Mouse (Mus musculus): ENCODE measurements at regions not wholly inside any gene's neighbourhood (a gene's known extent, or its start where the extent isn't known, plus 50 kb on each side); places are given as distances from the start of the nearest gene placed in this dataset.

GRCm38 (mm10) chr8:11914681-11915474 lies 74.6 kb downstream of the Tex29 start:
- no peaks in the 10 kb centered on the region for H3K9me3 ChIP-seq (replicated peaks; ENCODE audit: insufficient read depth, low read length)
- H3K79me2 ChIP-seq (ENCODE audit: control insufficient read depth, insufficient read depth, low read length, poor library complexity) = no peaks in the 10 kb centered on the region
- no peaks in the 10 kb centered on the region for H3K4me1 ChIP-seq (ENCODE audit: control insufficient read depth in 1 of 2, insufficient read depth in 2 of 2, low read length in 2 of 2)
- H3K4me3 ChIP-seq (ENCODE audit: control insufficient read depth in 1 of 2, insufficient read depth in 1 of 2, low read depth in 2 of 2, low read length in 2 of 2) = no peak overlapping the region
- H3K9ac ChIP-seq (ENCODE audit: control insufficient read depth, low read depth, low read length, poor library complexity, severe bottlenecking) = no peak overlapping the region
- no peak overlapping the region for H3K27ac ChIP-seq (ENCODE audit: control insufficient read depth, low read depth, low read length)
- no peaks in the 10 kb centered on the region for H3K36me3 ChIP-seq (ENCODE audit: control insufficient read depth in 1 of 2, insufficient read depth in 2 of 2, low read length in 2 of 2)
- TF ChIP-seq JUND (IDR thresholded peaks at IDR 0.05; ENCODE audit: low read depth, low read length) = no peak
- TF ChIP-seq KAT2A (conservative IDR thresholded peaks at IDR 0.05; ENCODE audit: low read depth, low read length) = no peak
- TF ChIP-seq CHD2 (IDR thresholded peaks at IDR 0.05; ENCODE audit: low read length) = no peak
- no peak for TF ChIP-seq MYB (IDR thresholded peaks at IDR 0.05; ENCODE audit: low read depth, low read length)
- no peak for TF ChIP-seq ETS1 (IDR thresholded peaks at IDR 0.05; ENCODE audit: low read depth, low read length)
- TF ChIP-seq USF1 (IDR thresholded peaks at IDR 0.05; ENCODE audit: low read depth, low read length) = no peak
- no peak for TF ChIP-seq HCFC1 (IDR thresholded peaks at IDR 0.05; ENCODE audit: low read depth, low read length)
- no peak for DNase-seq (ENCODE audit: low read depth, low spot score)
- no peaks in the 10 kb centered on the region for H3K27me3 ChIP-seq (ENCODE audit: control insufficient read depth in 1 of 2, insufficient read depth in 2 of 2, low read length in 2 of 2)

- no peak overlapping the region for H3K9ac ChIP-seq (ENCODE audit: control insufficient read depth, low read depth, low read length, poor library complexity, severe bottlenecking)
- H3K4me3 ChIP-seq (ENCODE audit: control insufficient read depth in 1 of 2, insufficient read depth in 1 of 2, low read depth in 2 of 2, low read length in 2 of 2) = no peak overlapping the region
- H3K36me3 ChIP-seq (ENCODE audit: control insufficient read depth in 1 of 2, insufficient read depth in 2 of 2, low read length in 2 of 2) = no peaks in the 10 kb centered on the region
Observed at GRCm38 (mm10) chr8:11915721-11916120, 75.4 kb downstream of the Tex29 start.

GRCm38 (mm10) chr8:11919876-11920275 lies 79.6 kb downstream of the Tex29 start:
- no peak overlapping the region for H3K27ac ChIP-seq (ENCODE audit: control insufficient read depth, low read depth, low read length)
- no peaks in the 10 kb centered on the region for H3K4me1 ChIP-seq (ENCODE audit: control insufficient read depth in 1 of 2, insufficient read depth in 2 of 2, low read length in 2 of 2)
- DNase-seq (ENCODE audit: low read depth, low spot score) = no peak
- H3K79me2 ChIP-seq (ENCODE audit: control insufficient read depth, insufficient read depth, low read length, poor library complexity) = no peaks in the 10 kb centered on the region
- H3K9ac ChIP-seq (ENCODE audit: control insufficient read depth, low read depth, low read length, poor library complexity, severe bottlenecking) = no peak overlapping the region
- no peaks in the 10 kb centered on the region for H3K9me3 ChIP-seq (replicated peaks; ENCODE audit: insufficient read depth, low read length)
- H3K27me3 ChIP-seq (ENCODE audit: control insufficient read depth in 1 of 2, insufficient read depth in 2 of 2, low read length in 2 of 2) = no peaks in the 10 kb centered on the region
- no peaks in the 10 kb centered on the region for H3K36me3 ChIP-seq (ENCODE audit: control insufficient read depth in 1 of 2, insufficient read depth in 2 of 2, low read length in 2 of 2)
- H3K4me3 ChIP-seq (ENCODE audit: control insufficient read depth in 1 of 2, insufficient read depth in 1 of 2, low read depth in 2 of 2, low read length in 2 of 2) = no peak overlapping the region
- TF ChIP-seq JUND (IDR thresholded peaks at IDR 0.05; ENCODE audit: low read depth, low read length) (no peak), USF2 (IDR thresholded peaks at IDR 0.05; ENCODE audit: borderline replicate concordance in 1 of 2, insufficient read depth in 1 of 2, low read depth in 1 of 2, low read length in 2 of 2) (no peak), ZNF384 (IDR thresholded peaks at IDR 0.05; ENCODE audit: low read depth, low read length) (no peak), MYC (IDR thresholded peaks at IDR 0.05; ENCODE audit: low read depth, low read length) (no peak), UBTF (IDR thresholded peaks at IDR 0.05; ENCODE audit: borderline replicate concordance, insufficient read depth, low read depth, low read length) (no peak), SIN3A (IDR thresholded peaks at IDR 0.05; ENCODE audit: low read length) (no peak), CTCF (IDR thresholded peaks at IDR 0.05 in 2 of 3, conservative IDR thresholded peaks at IDR 0.05 in 1 of 3; ENCODE audit: control insufficient read depth in 1 of 3, insufficient read depth in 1 of 3, low read depth in 2 of 3, low read length in 3 of 3, poor library complexity in 1 of 3, severe bottlenecking in 1 of 3) (no peak), GABPA (IDR thresholded peaks at IDR 0.05; ENCODE audit: low read depth, low read length) (no peak), MXI1 (IDR thresholded peaks at IDR 0.05; ENCODE audit: low read depth, low read length) (no peak), CHD1 (IDR thresholded peaks at IDR 0.05; ENCODE audit: low read depth, low read length) (no peak), MEF2A (IDR thresholded peaks at IDR 0.05; ENCODE audit: extremely low read depth, insufficient replicate concordance, low read depth, low read length, poor library complexity, severe bottlenecking) (no peak), HCFC1 (IDR thresholded peaks at IDR 0.05; ENCODE audit: low read depth, low read length) (no peak), POLR2AphosphoS2 (IDR thresholded peaks at IDR 0.05; ENCODE audit: low read length) (no peak)

More at GRCm38 (mm10) chr8:11915721-11916120, 75.4 kb downstream of the Tex29 start:
- DNase-seq (ENCODE audit: low read depth, low spot score) = no peak
- H3K27me3 ChIP-seq (ENCODE audit: control insufficient read depth in 1 of 2, insufficient read depth in 2 of 2, low read length in 2 of 2) = no peaks in the 10 kb centered on the region
- no peaks in the 10 kb centered on the region for H3K9me3 ChIP-seq (replicated peaks; ENCODE audit: insufficient read depth, low read length)
- H3K4me1 ChIP-seq (ENCODE audit: control insufficient read depth in 1 of 2, insufficient read depth in 2 of 2, low read length in 2 of 2) = no peaks in the 10 kb centered on the region
- H3K79me2 ChIP-seq (ENCODE audit: control insufficient read depth, insufficient read depth, low read length, poor library complexity) = no peaks in the 10 kb centered on the region
- no peak for TF ChIP-seq ETS1 (IDR thresholded peaks at IDR 0.05; ENCODE audit: low read depth, low read length)
- TF ChIP-seq ELF1 (IDR thresholded peaks at IDR 0.05; ENCODE audit: low read depth, low read length) = no peak
- TF ChIP-seq GATA1 (IDR thresholded peaks at IDR 0.05; ENCODE audit: low read depth, low read length) = no peak
- TF ChIP-seq MAFK (IDR thresholded peaks at IDR 0.05; ENCODE audit: borderline replicate concordance, low read depth, low read length) = no peak
- no peak for TF ChIP-seq JUND (IDR thresholded peaks at IDR 0.05; ENCODE audit: low read depth, low read length)
- TF ChIP-seq BHLHE40 (IDR thresholded peaks at IDR 0.05; ENCODE audit: borderline replicate concordance, low read depth, low read length) = no peak
- no peak for TF ChIP-seq MYB (IDR thresholded peaks at IDR 0.05; ENCODE audit: low read depth, low read length)
- no peak for TF ChIP-seq KAT2A (conservative IDR thresholded peaks at IDR 0.05; ENCODE audit: low read depth, low read length)
- TF ChIP-seq GABPA (IDR thresholded peaks at IDR 0.05; ENCODE audit: low read depth, low read length) = no peak
- TF ChIP-seq CHD2 (IDR thresholded peaks at IDR 0.05; ENCODE audit: low read length) = no peak
- no peak for TF ChIP-seq POLR2A (IDR thresholded peaks at IDR 0.05; ENCODE audit: control insufficient read depth in 1 of 2, insufficient read depth in 1 of 2, low read depth in 1 of 2, low read length in 2 of 2, poor library complexity in 1 of 2)
- TF ChIP-seq RAD21 (IDR thresholded peaks at IDR 0.05; ENCODE audit: low read depth, low read length) = no peak
- TF ChIP-seq UBTF (IDR thresholded peaks at IDR 0.05; ENCODE audit: borderline replicate concordance, insufficient read depth, low read depth, low read length) = no peak
- TF ChIP-seq RCOR1 (IDR thresholded peaks at IDR 0.05; ENCODE audit: low read depth, low read length) = no peak
- TF ChIP-seq ZNF384 (IDR thresholded peaks at IDR 0.05; ENCODE audit: low read depth, low read length) = no peak
- no peak for TF ChIP-seq ZC3H11A (IDR thresholded peaks at IDR 0.05; ENCODE audit: low read depth, low read length)
- no peak for TF ChIP-seq EP300 (IDR thresholded peaks at IDR 0.05; ENCODE audit: low read depth in 1 of 2, low read length in 2 of 2)
- no peak for TF ChIP-seq MAZ (IDR thresholded peaks at IDR 0.05; ENCODE audit: low read depth, low read length)
- no peak for TF ChIP-seq CHD1 (IDR thresholded peaks at IDR 0.05; ENCODE audit: low read depth, low read length)
- H3K27ac ChIP-seq (ENCODE audit: control insufficient read depth, low read depth, low read length) = no peak overlapping the region

All from MEL (cell line).